In genomic region chr7:19561431-19561764, GRCm38 (mm10) we compare ENCODE assay signal across 8 mouse cellular contexts. TPM values are rescaled to one million over a fixed set of nuclear protein-coding genes. Genes with fewer than 3 reads are reported as not detected.
DNase-seq lines count a peak whose midpoint lies in the region; ATAC-seq and TF ChIP-seq lines count a peak whose summit lies in the region.

No protein-coding gene starts in this region.

- H3K79me2 ChIP-seq in myocyte (ENCODE audit: control insufficient read depth, insufficient read depth), result peaks cover 51% of the 10 kb centered on the region

- H3K9me3 ChIP-seq in embryonic facial prominence, embryonic 11.5 days (replicated peaks; ENCODE audit: control insufficient read depth, low read length), result no peaks in the 10 kb centered on the region

- TF ChIP-seq POLR2A in myocyte (IDR thresholded peaks at IDR 0.05; ENCODE audit: insufficient read length, low read depth), result no peak

- H3K36me3 ChIP-seq in embryonic facial prominence, embryonic 11.5 days (replicated peaks; ENCODE audit: control insufficient read depth, insufficient read depth, low read depth, low read length), result peaks cover 8% of the 10 kb centered on the region
- H3K36me3 ChIP-seq in myocyte (ENCODE audit: control insufficient read depth, insufficient read depth), result no peaks in the 10 kb centered on the region

- DNase-seq in layer of hippocampus, adult 2 months (ENCODE audit: low spot score in 2 of 2), result no peak
- DNase-seq in layer of hippocampus, adult 9-10 months (ENCODE audit: low spot score), result no peak
- DNase-seq in embryonic facial prominence, embryonic 11.5 days (ENCODE audit: low spot score), result no peak
- DNase-seq in kidney, adult 9 months, result peak; percentile 66
- no peak for DNase-seq in left cerebral cortex, adult 11 months (ENCODE audit: low spot score)
- DNase-seq in layer of hippocampus, adult 18-20 months (ENCODE audit: low spot score in 2 of 2), result no peak
- DNase-seq in gastrocnemius, postnatal 14 days, result no peak

- H3ac ChIP-seq in myocyte (ENCODE audit: control insufficient read depth, insufficient read length), result peak overlapping the region; percentile 38

- intact Hi-C loops in gastrocnemius, postnatal 14 days (cut with DNase I; ENCODE audit: low total_unique reads), result no loop called here

- TF ChIP-seq CTCF in layer of hippocampus, adult 2 months (conservative IDR thresholded peaks at IDR 0.05), result no peak

- H3K4me3 ChIP-seq in layer of hippocampus, adult 2 months, result peak overlapping the region; percentile 99
- H3K4me3 ChIP-seq in embryonic facial prominence, embryonic 11.5 days (ENCODE audit: low read depth, low read length), result peak overlapping the region; percentile 96
- peak overlapping the region; percentile 85 for H3K4me3 ChIP-seq in myocyte

- no peaks in the 10 kb centered on the region for H3K27me3 ChIP-seq in embryonic facial prominence, embryonic 11.5 days (ENCODE audit: control insufficient read depth, insufficient read depth, low read length)
- no peaks in the 10 kb centered on the region for H3K27me3 ChIP-seq in myocyte (ENCODE audit: control insufficient read depth, insufficient read depth, insufficient read length)

- H3K4me1 ChIP-seq in embryonic facial prominence, embryonic 11.5 days (ENCODE audit: control insufficient read depth, insufficient read depth, low read length), result peaks cover 12% of the 10 kb centered on the region

- WGBS in embryonic facial prominence, embryonic 11.5 days, result 1% methylated on average over 11 of the region's 11 CpGs

- peak overlapping the region; percentile 87 for H3K4me2 ChIP-seq in embryonic facial prominence, embryonic 11.5 days (ENCODE audit: low read depth, low read length)
- peak overlapping the region; percentile 97 for H3K4me2 ChIP-seq in myocyte (ENCODE audit: low read depth)

- H3K27ac ChIP-seq in layer of hippocampus, adult 2 months, result peak overlapping the region; percentile 97
- H3K27ac ChIP-seq in embryonic facial prominence, embryonic 11.5 days (replicated peaks; ENCODE audit: low read depth, low read length), result no peak overlapping the region

- H3K9ac ChIP-seq in embryonic facial prominence, embryonic 11.5 days (replicated peaks; ENCODE audit: low read length), result peak overlapping the region; percentile 94

- no peak; the same call in 1 of the 2 replicates for ATAC-seq in embryonic facial prominence, embryonic 11.5 days (replicated peaks; ENCODE audit: insufficient number of reproducible peaks, low FRiP score, low TSS enrichment, low read depth)

TF ChIP-seq in myocyte, 11 proteins besides CTCF, POLR2A, EP300 and RAD21:
- no peak for TF ChIP-seq TCF3 (IDR thresholded peaks at IDR 0.05; ENCODE audit: insufficient read length, low read depth)
- TF ChIP-seq TCF12 (IDR thresholded peaks at IDR 0.05; ENCODE audit: insufficient read depth, poor library complexity, severe bottlenecking), result no peak
- no peak for TF ChIP-seq MAX (IDR thresholded peaks at IDR 0.05; ENCODE audit: low read depth)
- TF ChIP-seq SRF (IDR thresholded peaks at IDR 0.05; ENCODE audit: control insufficient read depth, insufficient read length, low read depth), result no peak
- no peak for TF ChIP-seq REST (IDR thresholded peaks at IDR 0.05; ENCODE audit: insufficient read depth, insufficient read length)
- no peak for TF ChIP-seq POLR2AphosphoS2 (IDR thresholded peaks at IDR 0.05; ENCODE audit: insufficient read length, low read depth)
- TF ChIP-seq MYOG (IDR thresholded peaks at IDR 0.05; ENCODE audit: control insufficient read depth in 1 of 3, insufficient read depth in 1 of 3, insufficient read length in 2 of 3, low read depth in 2 of 3), result no peak
- TF ChIP-seq CEBPB (IDR thresholded peaks at IDR 0.05; ENCODE audit: insufficient read depth, poor library complexity, severe bottlenecking), result no peak
- TF ChIP-seq E2F4 (IDR thresholded peaks at IDR 0.05; ENCODE audit: insufficient read depth), result no peak
- no peak for TF ChIP-seq MYOD1 (IDR thresholded peaks at IDR 0.05; ENCODE audit: control insufficient read depth in 1 of 3, insufficient read length in 2 of 3, low read depth in 2 of 3)
- TF ChIP-seq USF1 (IDR thresholded peaks at IDR 0.05; ENCODE audit: low read depth), result no peak

RNA-seq across cellular contexts. Expression of gene Ppp1r37, which starts 1.5 kb away (rescaled TPM):
- total RNA-seq in layer of hippocampus, adult 2 months (2021), result 100 to 1,000 TPM; 116 to 118 TPM
- polyA plus RNA-seq in embryonic facial prominence, embryonic 11.5 days (2014; fragmentation: Nextera tagmentation; extraction: Ambion mirVana), result 3.6 and 3.7 TPM in 2 replicates
- 48.4 TPM for polyA plus RNA-seq in myocyte (2012; fragmentation: generic; extraction: Trizol)
- 100 to 1,000 TPM; 122 to 129 TPM for total RNA-seq in layer of hippocampus, adult 18-20 months (2021)
- 10 to 100 TPM; 34.4 to 34.5 TPM for total RNA-seq in gastrocnemius, postnatal 14 days (2021)

RNA-seq across cellular contexts. Expression of gene Zfp296, which starts 15.7 kb away (rescaled TPM):
- under 1 TPM; 0.81 to 0.95 TPM for total RNA-seq in layer of hippocampus, adult 2 months (2021)
- polyA plus RNA-seq in embryonic facial prominence, embryonic 11.5 days (2014; fragmentation: Nextera tagmentation; extraction: Ambion mirVana), result 0.22 and 0.31 TPM in 2 replicates
- polyA plus RNA-seq in myocyte (2012; fragmentation: generic; extraction: Trizol), result 1.5 TPM
- under 1 TPM; 0.74 to 0.89 TPM for total RNA-seq in layer of hippocampus, adult 18-20 months (2021)
- under 1 TPM in 1 of 2 experiments, not detected in 1; 0.27 TPM for total RNA-seq in gastrocnemius, postnatal 14 days (2021)

RNA-seq across cellular contexts. Expression of gene Gemin7, which starts 16.0 kb away (rescaled TPM):
- total RNA-seq in layer of hippocampus, adult 2 months (2021), result 10 to 100 TPM; 38.8 to 43.9 TPM
- 158 and 167 TPM in 2 replicates for polyA plus RNA-seq in embryonic facial prominence, embryonic 11.5 days (2014; fragmentation: Nextera tagmentation; extraction: Ambion mirVana)
- polyA plus RNA-seq in myocyte (2012; fragmentation: generic; extraction: Trizol), result 89.8 TPM
- 10 to 100 TPM; 44.4 to 45.6 TPM for total RNA-seq in layer of hippocampus, adult 18-20 months (2021)
- 10 to 100 TPM; 50.0 to 55.1 TPM for total RNA-seq in gastrocnemius, postnatal 14 days (2021)

RNA-seq across cellular contexts. Expression of gene Clasrp, which starts 42.9 kb away (rescaled TPM):
- total RNA-seq in layer of hippocampus, adult 2 months (2021), result 100 to 1,000 TPM in 1 of 2 experiments, 10 to 100 TPM in 1; 95.4 to 112 TPM
- polyA plus RNA-seq in embryonic facial prominence, embryonic 11.5 days (2014; fragmentation: Nextera tagmentation; extraction: Ambion mirVana), result 36.0 and 37.4 TPM in 2 replicates
- polyA plus RNA-seq in myocyte (2012; fragmentation: generic; extraction: Trizol), result 14.8 TPM
- 10 to 100 TPM; 79.5 to 81.8 TPM for total RNA-seq in layer of hippocampus, adult 18-20 months (2021)
- 10 to 100 TPM; 10.6 to 12.0 TPM for total RNA-seq in gastrocnemius, postnatal 14 days (2021)

RNA-seq across cellular contexts. Expression of gene Nkpd1, which starts 43.8 kb away (rescaled TPM):
- total RNA-seq in layer of hippocampus, adult 2 months (2021), result under 1 TPM; 0.38 to 0.71 TPM
- 0.08 TPM in 1 of 2 replicates, not detected in the other for polyA plus RNA-seq in embryonic facial prominence, embryonic 11.5 days (2014; fragmentation: Nextera tagmentation; extraction: Ambion mirVana)
- 0.06 TPM for polyA plus RNA-seq in myocyte (2012; fragmentation: generic; extraction: Trizol)
- under 1 TPM; 0.56 to 0.57 TPM for total RNA-seq in layer of hippocampus, adult 18-20 months (2021)
- not detected for total RNA-seq in gastrocnemius, postnatal 14 days (2021)
